Mouse (Mus musculus) frontal cortex, postnatal 25 days (tissue): ENCODE measurements around the gene 2310039H08Rik.

Experiments
- DNase-seq, 2 experiments: peaks; one replicate each; pipeline ENCODE4 v3.0.0; 2022; ENCODE audit warnings: low spot score in 2 of 2

The 2310039H08Rik gene

DNA sequence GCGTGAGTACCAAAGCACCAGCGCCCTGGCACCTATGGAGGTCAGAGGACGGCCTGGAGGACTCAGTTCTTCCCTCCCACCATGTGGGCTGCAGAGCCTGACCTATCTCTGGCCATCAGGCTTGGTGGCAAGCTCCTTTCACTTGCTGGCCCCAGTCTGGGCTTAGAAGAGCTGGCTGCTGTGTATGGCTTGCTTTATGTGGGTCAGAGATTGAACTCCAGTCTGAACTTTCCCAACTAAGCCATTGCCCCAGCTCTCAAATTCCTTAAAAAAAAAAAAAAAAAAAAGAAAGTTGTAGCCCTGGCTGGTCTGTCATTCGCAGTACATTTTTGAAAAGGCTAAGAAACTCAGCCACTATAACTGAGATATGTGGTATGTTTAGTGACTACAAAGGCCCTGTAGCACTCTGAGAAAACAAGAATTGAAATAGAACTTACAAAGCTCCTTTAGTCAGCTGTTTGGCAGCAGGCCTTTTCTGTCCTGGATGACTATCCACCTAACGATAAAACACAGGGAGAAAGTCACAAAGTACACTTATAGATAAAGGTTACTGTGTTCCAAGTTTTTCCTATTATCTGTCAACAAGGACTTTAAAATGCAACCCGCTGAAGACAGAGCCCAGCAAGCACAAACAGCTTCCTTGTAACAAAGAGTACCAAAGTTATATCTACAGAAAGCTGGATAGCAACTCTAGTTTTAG lies 36.8 kb downstream of the 2310039H08Rik start:
- no peak for DNase-seq

DNA sequence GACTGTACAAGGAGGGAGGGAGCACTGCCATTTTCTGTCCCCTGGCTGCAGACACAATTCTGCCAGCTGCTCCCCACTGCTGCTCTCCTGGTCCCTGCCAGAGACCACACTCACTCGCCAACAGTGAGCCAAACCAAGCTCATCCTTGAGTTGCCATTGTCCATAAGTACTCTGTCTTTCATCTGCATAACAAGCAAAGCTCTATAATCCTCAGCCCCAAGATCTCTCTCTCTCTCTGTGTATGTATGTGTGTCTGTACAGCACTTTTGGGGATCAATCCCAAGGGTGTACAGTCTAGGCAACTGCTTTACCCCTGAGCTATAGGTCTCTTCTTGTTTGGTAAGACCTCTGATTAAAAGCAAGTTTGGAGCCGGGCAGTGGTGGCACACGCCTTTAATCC lies 38.2 kb downstream of the 2310039H08Rik start:
- DNase-seq, result no peak

DNA sequence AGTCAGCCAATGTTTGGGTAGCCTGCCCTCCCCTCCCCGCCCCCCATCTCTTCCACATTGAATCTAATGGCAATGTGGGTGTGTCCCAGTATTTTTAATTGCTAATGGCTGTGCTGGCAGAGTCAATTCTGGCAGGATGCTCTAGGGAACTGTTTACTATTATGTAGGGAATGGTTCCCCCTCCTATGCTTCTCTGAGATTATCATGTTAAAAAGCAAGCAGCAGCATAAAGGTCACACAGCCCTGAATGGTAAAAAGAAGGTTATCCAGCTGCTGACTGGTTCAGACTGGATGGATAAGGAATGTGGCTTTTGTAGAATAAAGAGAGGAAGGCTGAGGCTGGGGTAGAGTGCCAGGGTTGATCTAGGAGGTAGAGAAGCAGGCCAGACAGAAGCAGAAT lies 40.0 kb downstream of the 2310039H08Rik start:
- no peak for DNase-seq

DNA sequence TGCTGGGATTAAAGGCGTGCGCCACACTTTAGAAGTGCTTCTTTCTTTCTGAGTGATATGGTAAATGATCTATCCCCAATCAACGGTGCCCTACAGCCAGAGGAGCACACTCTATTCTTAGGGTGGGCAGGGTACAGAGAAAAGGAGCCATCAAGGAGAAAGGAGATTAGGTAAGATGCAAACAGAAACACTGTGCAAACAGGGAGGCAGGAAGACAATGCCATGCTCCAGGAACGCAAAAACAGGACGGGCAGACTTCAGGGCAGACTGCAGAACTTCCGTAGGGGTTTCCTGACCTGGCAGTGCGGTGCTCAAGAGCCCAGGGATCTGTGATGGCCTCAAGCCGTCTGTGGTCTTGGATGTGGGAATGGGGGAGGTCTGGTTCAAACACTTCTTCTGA lies 41.2 kb downstream of the 2310039H08Rik start:
- no peak for DNase-seq

DNA sequence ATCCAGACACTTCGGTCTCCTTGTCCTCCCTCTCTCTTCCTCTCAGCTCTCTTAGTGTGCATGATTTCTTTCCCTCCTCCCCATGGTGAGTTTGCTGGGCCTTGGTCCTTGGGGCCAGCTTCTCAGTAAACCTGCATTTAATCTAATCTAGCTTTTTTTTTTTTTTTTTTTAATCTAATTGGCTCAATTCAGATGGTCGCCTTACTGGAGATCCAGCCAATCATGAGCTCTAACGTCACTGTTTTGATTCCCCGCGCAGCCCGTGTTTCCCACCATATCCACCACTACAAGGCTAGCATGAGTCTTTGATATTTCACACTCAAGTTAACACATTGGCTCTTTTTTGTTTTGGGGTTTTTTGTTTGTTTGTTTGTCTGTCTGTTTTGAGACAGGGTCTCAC lies 42.1 kb downstream of the 2310039H08Rik start:
- no peak for DNase-seq

DNA sequence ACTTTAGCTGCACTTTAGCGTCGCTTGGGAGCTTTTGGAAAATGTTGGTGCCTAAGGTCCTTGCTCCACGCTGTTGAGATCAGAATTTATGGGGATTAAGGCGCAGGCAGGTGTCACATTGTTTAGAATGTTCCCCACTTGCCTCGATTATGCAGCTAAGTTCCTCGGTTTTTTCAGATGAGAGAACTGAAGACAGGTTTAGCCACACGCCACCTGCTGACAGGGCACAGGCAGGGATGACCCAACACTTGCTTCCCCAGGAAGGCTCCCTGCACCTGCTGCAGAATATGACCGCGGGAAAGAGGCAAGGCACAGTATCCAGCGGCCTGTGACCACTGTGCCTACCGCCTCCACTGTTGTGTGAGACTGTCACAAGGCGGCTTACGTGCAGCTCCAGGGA lies 43.9 kb downstream of the 2310039H08Rik start:
- no peak for DNase-seq

DNA sequence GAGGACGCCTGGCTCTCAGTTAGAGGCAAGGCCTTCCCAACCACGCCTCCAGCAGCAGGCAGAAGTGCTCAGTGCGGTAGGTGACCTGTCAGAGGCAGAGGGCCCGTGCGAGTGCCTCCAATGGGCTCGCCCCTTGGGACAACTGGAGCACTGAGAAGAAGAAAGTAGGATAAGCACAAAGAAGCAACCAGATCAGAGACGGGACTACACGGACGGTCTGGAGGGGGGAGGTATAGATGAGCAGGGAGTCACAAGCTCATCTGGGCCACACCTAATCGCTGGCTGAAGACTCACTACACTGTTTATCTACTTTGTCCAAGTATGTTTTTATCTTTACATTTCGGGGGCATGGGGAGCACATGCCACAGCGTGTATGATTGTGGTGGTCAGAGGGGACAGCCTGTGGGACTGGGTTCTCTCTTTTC lies 45.3 kb downstream of the 2310039H08Rik start:
- DNase-seq, result no peak

DNA sequence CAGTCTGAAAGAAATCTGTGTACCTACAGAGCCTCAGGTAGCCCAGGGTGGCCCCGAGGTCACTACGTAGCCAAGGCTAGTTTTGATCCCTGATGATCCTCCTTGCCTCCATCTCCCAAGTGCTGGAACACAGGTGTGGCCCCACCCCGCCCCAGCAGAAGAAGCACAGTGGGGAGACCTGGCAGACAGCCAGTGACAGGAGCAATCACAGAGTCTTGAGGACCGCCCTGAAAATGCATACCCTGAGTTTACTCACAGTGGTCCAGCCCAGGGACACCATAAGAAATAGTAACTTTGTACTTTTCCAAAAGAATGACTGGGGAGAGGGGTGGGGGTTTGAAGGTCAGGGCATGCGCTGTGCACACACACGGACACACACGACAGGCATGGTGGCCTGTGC lies 48.2 kb downstream of the 2310039H08Rik start:
- no peak for DNase-seq
